Mouse (Mus musculus) forebrain, embryonic 16.5 days (tissue): ENCODE measurements at regions not wholly inside any gene's neighbourhood (a gene's known extent, or its start where the extent isn't known, plus 50 kb on each side); places are given as distances from the start of the nearest gene placed in this dataset.

ENCODE experiments used
- ATAC-seq: fragments of 200-750 bp; cut with Nextera tagmentation; 2 replicates; pipeline ENCODE4 v1.8.0; 2017; ENCODE audit warnings: mild to moderate bottlenecking, moderate library complexity
- H3K27ac ChIP-seq: fragments of 300-500 bp; sonication (generic); 2 replicates; pipeline ENCODE4 v1.5.1; 2014; ENCODE audit warnings: low read length, control low read depth
- H3K27me3 ChIP-seq: fragments of 300-500 bp; sonication (generic); replicated peaks from 2 replicates; pipeline ENCODE4 v1.6.1; 2014; ENCODE audit warnings: low read length; ENCODE audit not compliant: control insufficient read depth, insufficient read depth
- H3K36me3 ChIP-seq: fragments of 300-500 bp; sonication (generic); 2 replicates; pipeline ENCODE4 v1.6.1; 2014; ENCODE audit not compliant: control insufficient read depth, insufficient read depth
- H3K4me1 ChIP-seq: fragments of 300-500 bp; sonication (generic); replicated peaks from 2 replicates; pipeline ENCODE4 v1.6.1; 2014; ENCODE audit warnings: low read length; ENCODE audit not compliant: control insufficient read depth, insufficient read depth
- H3K4me2 ChIP-seq: fragments of 300-500 bp; sonication (generic); 2 replicates; pipeline ENCODE4 v1.6.1; 2014; ENCODE audit warnings: mild to moderate bottlenecking, low read length, control low read depth
- H3K4me3 ChIP-seq: fragments of 300-500 bp; sonication (generic); replicated peaks from 2 replicates; pipeline ENCODE4 v1.5.1; 2014; ENCODE audit warnings: mild to moderate bottlenecking, low read length, control low read depth
- H3K9ac ChIP-seq: fragments of 300-500 bp; sonication (generic); replicated peaks from 2 replicates; pipeline ENCODE4 v1.6.1; 2014; ENCODE audit warnings: low read depth, low read length, control low read depth
- H3K9me3 ChIP-seq: fragments of 300-500 bp; sonication (generic); 2 replicates; pipeline ENCODE4 v1.6.1; 2016; ENCODE audit warnings: low read length; ENCODE audit not compliant: control insufficient read depth
- WGBS: fragments of 180-500 bp; shearing (Covaris S2); extraction: QIAGEN DNeasy Blood & Tissue Kit; methylation state at CpG from one replicate; pipeline ENCODE4 v1.1.7; 2014; 5-methylcytosine and 5-hydroxymethylcytosine counted together

DNA sequence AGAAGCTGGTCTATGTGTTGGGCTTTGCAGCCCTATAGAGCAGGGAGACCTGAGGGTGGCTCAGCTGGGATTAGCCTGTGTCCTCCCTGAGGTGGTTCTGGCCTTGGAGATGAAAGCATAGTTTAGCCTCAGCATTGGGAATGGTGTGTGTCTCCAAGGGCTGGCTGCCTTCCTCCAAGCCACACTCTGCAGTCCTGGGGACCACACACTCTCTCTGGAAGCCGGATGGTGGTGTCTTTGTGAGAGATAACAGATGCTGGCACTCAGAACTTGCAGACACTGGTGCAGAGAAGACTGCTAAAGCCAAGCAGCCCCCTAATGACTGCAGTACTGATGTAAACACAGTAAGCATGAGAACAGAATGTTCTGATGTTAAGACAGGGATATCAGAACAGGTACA is 243.2 kb downstream of the Zfp326 start:
- no peak for ATAC-seq
- Histone ChIP-seq H3K36me3 (no peaks in the 10 kb centered on the region), H3K4me1 (peaks cover 8% of the 10 kb centered on the region), H3K9me3 (no peaks in the 10 kb centered on the region), H3K9ac (no peak overlapping the region), H3K4me2 (no peak overlapping the region), H3K4me3 (no peak overlapping the region), H3K27me3 (no peaks in the 10 kb centered on the region), H3K27ac (no peak overlapping the region)
- 70% methylated on average over 1 of the region's 1 CpGs for WGBS

DNA sequence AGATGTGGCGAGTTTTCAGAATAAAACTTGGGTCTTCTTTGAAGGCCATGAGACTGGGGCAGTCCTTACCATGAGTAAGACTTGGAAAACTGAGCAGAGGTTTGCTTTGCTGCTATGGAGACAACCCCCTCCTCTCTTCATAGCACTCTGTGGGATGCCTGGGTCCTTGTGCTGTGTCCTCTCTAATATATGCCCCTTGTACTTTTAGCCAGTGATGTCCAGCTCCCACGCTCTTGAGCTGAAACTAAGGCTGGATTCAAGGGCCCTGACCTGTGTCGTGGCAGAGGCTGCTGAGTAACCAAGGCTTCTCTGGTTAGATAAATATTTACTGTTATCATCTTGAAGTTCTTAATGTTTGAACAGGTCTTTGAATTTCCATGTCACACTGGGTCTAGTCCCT is 236.8 kb downstream of the Zfp326 start:
- Histone ChIP-seq H3K27ac (no peak overlapping the region), H3K36me3 (no peaks in the 10 kb centered on the region), H3K9me3 (no peaks in the 10 kb centered on the region), H3K4me1 (no peaks in the 10 kb centered on the region), H3K9ac (no peak overlapping the region), H3K4me2 (no peak overlapping the region), H3K27me3 (no peaks in the 10 kb centered on the region), H3K4me3 (no peak overlapping the region)
- ATAC-seq: no peak
- WGBS: 90% methylated on average over 3 of the region's 3 CpGs

DNA sequence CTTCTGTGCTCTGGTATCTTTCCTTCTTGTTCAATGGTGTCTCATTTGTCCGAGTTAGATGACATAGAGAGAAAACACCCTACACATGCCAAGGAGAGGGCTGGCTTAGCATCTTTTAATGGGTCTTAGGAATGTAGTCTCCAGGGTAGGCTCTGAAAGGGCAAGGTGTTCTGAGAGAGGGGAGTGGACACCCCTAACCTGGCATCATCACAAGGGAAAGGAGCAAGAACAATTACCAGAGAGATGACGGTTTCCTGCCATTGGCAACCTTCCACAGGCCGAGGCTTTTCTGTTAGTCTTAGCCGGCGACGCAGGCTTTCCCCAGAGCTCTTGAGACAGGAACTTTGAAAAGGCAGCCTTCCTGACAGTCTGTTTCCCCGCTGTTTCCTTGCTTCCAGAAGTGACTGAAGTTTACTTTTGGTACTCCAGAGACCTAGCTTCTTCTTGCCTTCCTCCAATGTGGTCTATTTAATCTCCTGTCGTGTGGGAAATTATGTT is 232.2 kb downstream of the Zfp326 start:
- no peaks in the 10 kb centered on the region for H3K36me3 ChIP-seq
- H3K27ac ChIP-seq: no peak overlapping the region
- H3K9ac ChIP-seq: no peak overlapping the region
- no peak for ATAC-seq
- no peak overlapping the region for H3K4me3 ChIP-seq
- H3K4me2 ChIP-seq: no peak overlapping the region
- H3K4me1 ChIP-seq: no peaks in the 10 kb centered on the region
- WGBS: 64% methylated on average over 8 of the region's 8 CpGs
- H3K9me3 ChIP-seq: no peaks in the 10 kb centered on the region
- no peaks in the 10 kb centered on the region for H3K27me3 ChIP-seq

DNA sequence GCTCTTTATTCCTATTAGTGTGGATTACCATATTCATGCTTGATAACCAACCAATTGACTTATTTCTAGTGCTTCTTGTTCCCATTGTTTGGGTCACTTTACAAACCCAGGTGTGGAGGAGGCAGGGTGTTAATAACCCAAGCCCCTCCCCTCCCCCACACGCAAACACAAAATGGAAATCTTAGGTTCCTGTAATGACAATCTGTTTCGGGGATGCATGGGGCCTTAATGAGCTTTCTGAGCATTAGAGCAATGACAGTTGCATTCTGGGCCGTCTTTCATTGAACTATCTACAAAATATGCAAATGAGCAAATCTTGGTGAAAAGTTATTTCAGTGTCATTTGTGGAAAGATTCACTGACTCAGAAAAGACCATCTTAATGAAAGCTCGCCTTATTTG is 225.9 kb downstream of the Zfp326 start:
- Histone ChIP-seq H3K4me3 (no peak overlapping the region), H3K36me3 (no peaks in the 10 kb centered on the region), H3K9me3 (no peaks in the 10 kb centered on the region), H3K4me2 (no peak overlapping the region), H3K9ac (no peak overlapping the region), H3K4me1 (peaks cover 7% of the 10 kb centered on the region), H3K27me3 (no peaks in the 10 kb centered on the region), H3K27ac (no peak overlapping the region)
- ATAC-seq: peak; percentile 31; the same call in 1 of the 2 replicates
- 46% methylated on average over 4 of the region's 4 CpGs for WGBS

DNA sequence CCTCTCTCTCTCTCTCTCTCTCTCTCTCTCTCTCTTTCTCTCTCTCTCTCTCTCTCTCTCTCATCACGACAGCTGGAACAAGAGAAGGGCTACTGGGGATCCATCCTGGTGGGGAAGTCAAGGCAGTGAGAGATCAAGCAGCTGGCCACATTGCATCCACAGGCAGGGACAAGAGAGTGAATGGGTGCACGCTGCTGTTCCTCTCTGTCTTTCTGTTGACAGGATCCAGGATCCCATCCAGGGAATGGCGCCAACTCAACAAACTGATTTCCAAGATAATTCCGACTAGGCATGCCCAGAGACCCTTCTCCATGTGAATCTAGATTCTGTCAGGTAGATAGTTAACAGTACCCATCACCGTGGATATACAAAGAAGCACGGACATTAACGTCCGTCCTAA is 222.5 kb downstream of the Zfp326 start:
- Histone ChIP-seq H3K4me3 (no peak overlapping the region), H3K9me3 (no peaks in the 10 kb centered on the region), H3K27me3 (no peaks in the 10 kb centered on the region), H3K9ac (no peak overlapping the region), H3K4me1 (peaks cover 7% of the 10 kb centered on the region), H3K36me3 (no peaks in the 10 kb centered on the region), H3K27ac (no peak overlapping the region), H3K4me2 (no peak overlapping the region)
- no peak for ATAC-seq
- WGBS: 58% methylated on average over 8 of the region's 8 CpGs

DNA sequence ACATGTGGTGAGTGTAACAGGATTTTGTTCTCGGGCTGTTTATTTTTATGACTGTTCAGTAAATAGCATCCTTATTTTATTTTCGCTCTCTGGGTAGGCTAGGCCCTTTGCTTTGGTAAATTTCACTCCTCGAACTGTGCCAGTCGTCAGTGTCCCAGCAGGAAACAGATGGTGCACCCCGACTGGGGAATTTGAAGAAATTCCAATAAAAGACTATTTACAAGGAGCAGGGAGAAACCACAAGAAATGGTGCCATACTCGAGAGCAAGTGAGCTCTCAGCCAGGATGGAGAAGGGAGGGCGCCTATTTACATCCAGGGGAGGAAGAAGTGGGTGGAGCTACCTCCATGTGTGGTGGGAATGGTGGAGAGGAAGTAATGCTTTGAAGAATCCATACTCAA is 213.0 kb downstream of the Zfp326 start:
- H3K36me3 ChIP-seq: no peaks in the 10 kb centered on the region
- peak; percentile 84 for ATAC-seq
- no peak overlapping the region for H3K27ac ChIP-seq
- 55% methylated on average over 7 of the region's 7 CpGs for WGBS
- H3K9ac ChIP-seq: no peak overlapping the region
- H3K9me3 ChIP-seq: no peaks in the 10 kb centered on the region
- H3K4me1 ChIP-seq: peaks cover 9% of the 10 kb centered on the region; the same call in 1 of the 2 replicates
- no peak overlapping the region for H3K4me3 ChIP-seq
- no peaks in the 10 kb centered on the region for H3K27me3 ChIP-seq
- H3K4me2 ChIP-seq: no peak overlapping the region

DNA sequence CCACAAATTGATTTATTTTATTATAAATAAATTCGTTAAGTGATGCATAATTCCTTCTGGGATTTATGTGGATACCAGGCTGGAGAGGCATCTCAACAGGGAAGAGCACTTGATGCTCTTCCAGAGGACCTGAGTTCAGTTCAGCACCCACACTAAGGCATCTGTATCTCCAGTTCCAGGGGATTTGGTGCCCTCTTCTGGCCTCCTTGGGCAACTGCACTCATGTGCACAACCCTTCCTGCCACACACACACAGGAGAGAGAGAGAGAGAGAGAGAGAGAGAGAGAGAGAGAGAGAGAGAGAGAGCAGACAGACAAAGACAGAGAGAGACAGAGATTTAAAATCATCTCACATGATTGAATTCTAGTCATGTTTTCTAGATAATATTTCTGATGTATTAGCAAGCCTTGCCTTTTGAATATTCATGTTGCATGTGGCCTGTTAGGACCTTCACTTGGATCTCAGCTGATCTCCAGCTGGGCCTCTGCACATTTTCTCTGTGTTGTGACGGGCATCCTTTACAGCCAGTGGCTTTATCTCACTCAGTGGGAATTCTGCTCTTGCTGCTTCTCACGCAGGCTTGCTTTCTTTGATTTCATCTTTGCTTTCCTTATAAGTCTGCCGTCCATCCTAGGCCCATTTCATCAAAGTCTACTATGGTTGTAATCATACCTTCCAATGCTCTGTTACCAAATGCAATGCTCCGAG is 212.3 kb downstream of the Zfp326 start:
- WGBS: 66% methylated on average over 5 of the region's 5 CpGs
- Histone ChIP-seq H3K4me1 (peaks cover 9% of the 10 kb centered on the region; the same call in 1 of the 2 replicates), H3K27ac (no peak overlapping the region), H3K27me3 (no peaks in the 10 kb centered on the region), H3K4me2 (no peak overlapping the region), H3K36me3 (no peaks in the 10 kb centered on the region), H3K9ac (no peak overlapping the region), H3K9me3 (no peaks in the 10 kb centered on the region), H3K4me3 (no peak overlapping the region)
- 0 out of 2 replicates have a peak, but pooled peaks have one; percentile 3 for ATAC-seq

DNA sequence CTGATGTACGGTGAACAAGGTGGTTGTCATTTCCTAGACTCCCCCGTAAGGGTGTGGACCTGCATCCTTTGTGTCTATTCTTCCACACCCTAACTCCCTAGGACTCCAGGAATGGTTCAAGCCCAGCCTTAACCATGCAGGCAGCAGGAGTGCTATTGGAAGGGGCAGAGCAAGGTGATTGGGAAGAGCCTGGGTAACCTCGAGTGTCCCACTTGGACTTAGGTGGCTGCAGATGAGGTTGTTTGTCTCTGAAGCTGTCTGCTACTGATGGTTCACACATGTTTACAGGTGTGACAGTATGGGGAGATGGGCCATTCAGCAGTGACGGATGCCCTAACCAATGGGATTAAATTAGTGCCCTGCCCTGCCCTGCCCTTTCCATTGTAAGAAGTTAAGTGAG is 207.4 kb downstream of the Zfp326 start:
- peaks cover under 1% of the 10 kb centered on the region; the same call in 1 of the 2 replicates for H3K4me1 ChIP-seq
- no peaks in the 10 kb centered on the region for H3K9me3 ChIP-seq
- H3K27me3 ChIP-seq: no peaks in the 10 kb centered on the region
- no peak overlapping the region for H3K4me2 ChIP-seq
- H3K9ac ChIP-seq: no peak overlapping the region
- no peaks in the 10 kb centered on the region for H3K36me3 ChIP-seq
- H3K27ac ChIP-seq: no peak overlapping the region
- ATAC-seq: no peak
- 84% methylated on average over 4 of the region's 4 CpGs for WGBS
- H3K4me3 ChIP-seq: no peak overlapping the region

DNA sequence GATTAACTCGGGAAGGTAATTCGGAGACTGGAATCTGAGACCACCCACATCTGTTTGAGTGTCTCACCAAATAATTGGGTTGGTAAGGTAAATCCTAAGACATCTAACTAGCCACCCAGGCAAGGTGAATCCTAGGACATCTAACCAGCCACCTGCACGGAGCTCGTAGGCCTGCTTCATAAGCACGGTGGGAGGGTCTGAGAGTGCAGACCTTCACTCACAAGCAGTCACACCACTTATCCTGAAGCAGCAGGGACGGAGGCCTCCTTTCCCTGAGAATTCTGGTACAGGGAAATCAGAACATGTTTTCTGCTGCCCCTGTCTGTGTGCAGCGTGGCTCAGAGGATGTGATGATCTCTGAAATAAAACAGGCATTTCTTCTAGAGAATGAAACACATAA is 206.5 kb downstream of the Zfp326 start:
- no peak overlapping the region for H3K27ac ChIP-seq
- no peaks in the 10 kb centered on the region for H3K4me1 ChIP-seq
- no peaks in the 10 kb centered on the region for H3K27me3 ChIP-seq
- no peak overlapping the region for H3K4me2 ChIP-seq
- H3K4me3 ChIP-seq: no peak overlapping the region
- 70% methylated on average over 7 of the region's 7 CpGs for WGBS
- no peaks in the 10 kb centered on the region for H3K9me3 ChIP-seq
- no peaks in the 10 kb centered on the region for H3K36me3 ChIP-seq
- no peak overlapping the region for H3K9ac ChIP-seq
- no peak for ATAC-seq
